Mouse (Mus musculus) stomach, postnatal 0 days (tissue): ENCODE results near the gene Eva1a.

Experiments used
- CTCF ChIP-seq: IDR thresholded peaks from 2 replicates; pipeline ENCODE4 v1.5.1; 2016; ENCODE audit warnings: antibody characterized with exemption, low read depth, mild to moderate bottlenecking, moderate library complexity
- EP300 ChIP-seq: optimal IDR thresholded peaks from 2 replicates; pipeline ENCODE3; 2016; ENCODE audit warnings: antibody characterized with exemption

DNA sequence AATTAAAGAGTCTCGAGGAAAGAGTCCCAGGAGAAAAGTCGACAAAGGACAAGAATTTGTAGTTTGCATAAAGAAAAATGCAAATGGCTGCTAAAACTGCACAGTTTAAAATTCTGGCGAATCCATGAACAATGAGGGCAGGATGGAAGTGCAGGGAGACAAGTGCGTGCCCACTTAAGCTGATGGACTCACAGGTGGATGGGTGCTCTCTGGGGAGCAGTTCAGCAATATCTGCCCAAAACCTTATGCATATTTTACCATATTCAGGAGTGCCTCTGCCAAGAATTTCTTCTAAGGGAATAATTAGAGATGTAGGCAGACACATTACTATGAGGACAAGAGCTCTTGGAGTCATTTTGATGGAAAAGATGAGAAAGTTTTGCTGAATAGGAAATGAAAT lies 35.5 kb downstream of the Eva1a start:
- no peak for TF ChIP-seq CTCF
- TF ChIP-seq EP300: no peak
